Mouse (Mus musculus): ENCODE results near the gene Ntsr1.

Gene Ntsr1

DNA sequence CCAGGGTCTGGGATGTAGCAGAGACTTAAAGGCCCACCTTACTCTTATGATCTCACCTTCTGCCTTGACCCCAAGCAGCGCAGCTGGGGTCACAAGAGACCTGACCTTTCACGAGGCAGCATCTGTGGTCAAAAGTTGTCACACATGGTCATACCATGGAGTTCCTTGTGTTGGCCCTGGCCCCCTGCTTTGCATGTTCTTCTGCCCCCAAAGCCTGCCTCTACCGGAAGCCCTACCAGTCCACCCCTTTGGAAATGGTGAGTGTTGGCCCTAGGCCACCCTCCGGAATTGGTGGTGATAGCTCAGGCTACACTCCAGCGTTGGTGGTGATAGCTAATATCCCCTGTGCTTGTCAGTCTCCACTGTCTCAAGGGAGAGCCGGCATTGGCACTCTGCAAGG is 63.5 kb downstream of the Ntsr1 start:
- no peak for DNase-seq

DNA sequence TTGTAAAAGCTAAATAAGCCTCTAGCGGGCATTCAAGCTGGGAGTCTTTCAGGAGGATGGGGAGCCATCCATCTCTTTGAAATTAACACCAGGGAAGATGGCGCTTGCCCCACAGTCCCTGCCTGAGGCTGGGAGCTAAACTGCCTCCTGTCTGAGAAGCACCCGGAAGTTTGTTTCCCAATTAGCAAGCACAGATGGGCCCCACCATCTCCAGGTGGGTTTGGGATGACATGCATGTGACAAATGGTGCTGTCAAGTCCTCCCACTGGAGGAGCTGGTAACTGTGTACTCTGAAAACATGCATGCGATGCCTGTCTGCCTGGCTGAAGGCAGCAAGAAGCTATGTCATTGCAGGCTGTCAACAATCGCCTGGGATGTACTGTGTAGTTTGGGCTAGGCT is 64.1 kb downstream of the Ntsr1 start:
- DNase-seq, result no peak

DNA sequence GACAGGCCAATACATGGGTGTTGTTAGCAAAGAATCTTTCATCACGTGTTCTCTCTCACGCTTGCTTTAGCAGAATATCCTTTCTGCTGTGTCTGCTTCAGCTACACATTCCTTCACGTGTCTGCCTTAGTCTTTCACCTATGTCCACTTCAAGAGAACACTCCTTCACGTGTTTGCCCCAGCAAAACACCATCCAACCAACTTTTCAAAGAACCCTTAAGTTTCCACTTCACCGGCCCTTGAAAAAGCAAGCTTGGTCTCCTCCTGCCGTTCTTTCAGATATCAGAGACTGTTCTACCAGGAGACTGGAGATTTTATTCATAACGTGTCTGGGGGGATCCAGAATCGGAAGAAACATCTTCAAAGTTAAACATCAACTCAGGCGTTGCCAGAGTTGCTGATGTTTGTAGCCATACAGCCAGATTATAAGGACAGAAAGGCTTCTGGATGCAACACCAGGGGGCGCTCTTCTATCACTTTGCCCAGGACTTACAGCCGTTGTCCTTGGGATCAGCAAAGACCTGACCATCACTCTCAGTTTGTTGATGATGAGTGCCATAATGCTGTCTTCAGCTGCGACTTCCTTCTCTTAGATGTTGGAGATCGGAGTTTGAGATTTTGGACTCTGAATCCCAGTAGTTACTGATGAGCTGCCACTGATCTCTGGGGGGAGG is 66.6 kb downstream of the Ntsr1 start:
- DNase-seq, result no peak

DNA sequence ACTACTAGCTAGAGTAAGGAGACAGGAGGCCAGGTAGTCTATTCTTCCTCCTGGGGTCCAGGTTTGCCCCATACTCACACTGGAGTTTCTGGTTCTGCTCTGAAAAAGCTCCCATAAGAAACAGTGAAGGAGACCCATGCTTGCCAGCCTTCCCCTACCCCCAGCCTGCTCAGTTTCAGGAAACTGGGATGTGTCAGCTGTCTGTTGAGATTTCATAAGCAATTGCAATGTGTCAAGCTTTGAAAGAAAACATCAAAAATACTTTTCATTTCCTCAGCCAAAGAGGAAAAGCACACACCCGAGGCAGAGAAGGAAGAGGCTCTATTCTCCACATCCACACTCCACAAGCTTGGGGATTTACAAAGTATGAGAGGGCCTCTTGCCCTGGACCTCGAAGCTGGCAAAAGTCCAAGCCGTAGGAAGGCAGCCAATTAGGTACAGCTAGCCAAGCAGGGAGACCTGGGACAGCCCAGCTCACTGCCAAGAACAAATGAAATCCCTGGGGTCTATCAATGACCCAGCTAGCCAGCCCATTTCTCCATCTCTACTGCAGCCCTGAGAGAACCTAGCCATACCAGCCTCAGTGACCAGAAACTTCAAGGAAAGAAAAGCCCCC is 69.4 kb downstream of the Ntsr1 start:
- DNase-seq, result no peak

DNA sequence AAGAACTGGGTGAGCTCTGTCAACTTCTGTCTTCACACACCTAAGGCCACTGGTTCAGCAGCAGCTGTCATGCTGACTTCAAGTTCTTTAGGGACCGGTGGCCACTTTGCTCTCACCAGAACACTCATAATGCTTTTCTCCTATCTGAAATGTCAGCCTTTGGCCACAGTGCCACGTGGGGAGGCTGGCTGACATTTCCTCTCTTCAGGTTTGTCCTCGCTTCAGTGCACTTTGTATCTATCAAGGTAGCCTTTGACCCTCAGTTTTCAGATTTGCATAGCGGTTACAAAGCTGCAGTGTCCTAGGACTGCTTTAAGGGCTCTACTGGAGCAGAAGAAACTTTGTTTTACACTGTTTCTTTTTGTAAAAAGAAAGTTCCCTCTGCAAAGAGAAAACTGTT is 76.7 kb downstream of the Ntsr1 start:
- DNase-seq, result no peak

DNA sequence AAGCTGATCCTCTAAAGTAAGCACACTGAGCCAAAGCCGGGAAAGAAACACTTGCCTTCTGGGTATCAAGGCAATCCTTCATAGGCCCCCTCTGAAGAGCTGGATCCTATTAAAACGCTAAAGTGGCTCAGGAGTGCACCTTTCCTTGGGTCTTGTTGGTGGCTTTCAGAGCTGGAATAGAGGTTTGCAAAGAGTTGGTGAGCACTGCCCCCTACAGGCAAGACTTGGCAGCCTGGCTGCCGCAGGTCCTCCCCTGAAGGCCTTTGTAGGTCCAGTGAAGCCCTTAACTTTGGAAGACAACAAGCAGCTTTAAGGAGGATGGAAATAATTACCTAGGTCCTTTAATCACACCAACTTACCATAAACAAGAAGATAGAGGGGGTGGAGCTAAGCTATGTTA is 78.9 kb downstream of the Ntsr1 start:
- no peak for DNase-seq

DNA sequence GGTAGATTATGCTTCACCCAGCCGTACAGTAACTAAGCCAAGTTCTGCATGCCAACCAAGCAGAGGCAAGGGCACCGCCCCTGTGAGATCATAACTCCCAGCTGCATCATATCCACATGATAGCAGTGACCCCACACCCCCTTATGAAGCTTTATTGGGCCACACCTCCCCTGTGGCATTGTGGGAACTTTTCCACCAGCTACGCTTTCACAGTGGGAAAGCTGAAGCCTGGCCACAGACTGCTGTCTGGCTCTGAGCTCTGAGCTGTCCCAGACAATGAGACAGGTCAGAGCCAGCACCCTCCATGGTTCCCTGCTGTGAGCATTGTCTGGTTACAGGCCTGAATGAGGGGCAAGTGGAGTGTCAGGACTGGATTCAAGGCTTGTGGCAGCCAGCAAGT is 81.2 kb downstream of the Ntsr1 start, which contains the start of gene Mrgbp:
Gene Mrgbp (plus strand): TSS at position 303 of the 400 bp plus-strand sequence.
- no peak for DNase-seq

DNA sequence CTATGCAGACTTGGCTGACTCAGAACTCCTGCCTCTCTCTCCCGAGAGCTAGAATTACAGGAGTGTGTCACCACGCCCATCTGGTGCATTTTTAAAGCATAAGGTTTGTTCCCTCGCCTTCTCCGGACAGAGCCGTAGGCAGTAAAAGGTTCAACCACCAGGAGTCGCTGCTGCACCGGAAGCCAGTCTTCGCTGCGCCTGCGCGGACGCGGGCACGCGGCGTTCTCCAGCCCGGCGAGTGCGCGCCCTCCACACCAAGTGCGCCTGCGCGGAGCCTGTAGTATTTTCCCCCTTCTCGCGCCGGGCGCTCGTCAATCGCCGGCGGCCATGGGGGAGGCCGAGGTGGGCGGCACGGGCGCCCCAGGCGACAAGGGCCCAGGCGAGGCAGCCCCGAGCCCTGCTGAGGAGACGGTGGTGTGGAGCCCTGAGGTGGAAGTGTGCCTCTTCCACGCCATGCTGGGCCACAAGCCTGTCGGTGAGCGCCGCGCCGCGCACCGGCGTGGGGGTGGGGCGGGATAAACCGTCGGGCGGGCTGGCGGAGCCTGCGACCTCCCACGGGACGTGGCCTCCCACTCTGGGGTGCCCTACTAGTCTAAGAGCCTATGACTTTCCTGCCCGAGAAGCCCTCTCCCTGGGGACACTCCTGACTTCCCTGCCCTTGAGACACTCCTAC is 82.8 kb downstream of the Ntsr1 start:
- peak; percentile 90 to 92 for DNase-seq

DNA sequence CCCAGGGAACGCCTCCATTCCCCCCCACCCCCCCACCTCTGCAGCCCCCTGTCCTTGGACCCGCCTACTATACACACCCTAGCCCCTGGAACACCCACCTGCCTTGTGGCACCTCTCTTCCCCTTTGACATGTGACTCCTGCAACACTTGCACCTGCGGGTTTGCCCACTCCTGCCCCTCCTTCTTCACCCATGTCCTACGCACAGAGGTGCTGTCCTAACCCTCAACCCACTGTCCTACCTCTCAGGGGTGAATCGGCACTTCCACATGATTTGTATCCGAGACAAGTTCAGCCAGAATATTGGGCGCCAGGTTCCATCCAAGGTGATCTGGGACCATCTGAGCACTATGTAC is 83.4 kb downstream of the Ntsr1 start:
- DNase-seq, result peak; percentile 33 to 55

DNA sequence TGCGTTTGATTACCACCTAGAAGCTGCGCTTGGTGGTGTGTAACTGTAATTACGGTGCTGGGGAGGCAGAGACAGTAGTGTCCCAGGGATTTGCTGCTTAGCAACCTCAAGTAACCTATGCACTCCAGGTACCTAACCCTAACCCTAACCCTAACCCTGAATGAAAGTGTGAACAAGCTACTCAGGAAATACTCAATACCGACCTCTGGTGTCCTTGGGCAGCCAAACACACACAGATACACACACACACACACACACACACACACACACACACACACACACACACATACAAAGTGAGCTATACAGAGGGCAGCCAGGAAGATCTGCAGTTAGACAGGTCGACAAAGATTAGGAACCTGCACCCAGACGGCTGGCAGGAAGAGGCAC is 89.0 kb downstream of the Ntsr1 start:
- no peak for DNase-seq

DNA sequence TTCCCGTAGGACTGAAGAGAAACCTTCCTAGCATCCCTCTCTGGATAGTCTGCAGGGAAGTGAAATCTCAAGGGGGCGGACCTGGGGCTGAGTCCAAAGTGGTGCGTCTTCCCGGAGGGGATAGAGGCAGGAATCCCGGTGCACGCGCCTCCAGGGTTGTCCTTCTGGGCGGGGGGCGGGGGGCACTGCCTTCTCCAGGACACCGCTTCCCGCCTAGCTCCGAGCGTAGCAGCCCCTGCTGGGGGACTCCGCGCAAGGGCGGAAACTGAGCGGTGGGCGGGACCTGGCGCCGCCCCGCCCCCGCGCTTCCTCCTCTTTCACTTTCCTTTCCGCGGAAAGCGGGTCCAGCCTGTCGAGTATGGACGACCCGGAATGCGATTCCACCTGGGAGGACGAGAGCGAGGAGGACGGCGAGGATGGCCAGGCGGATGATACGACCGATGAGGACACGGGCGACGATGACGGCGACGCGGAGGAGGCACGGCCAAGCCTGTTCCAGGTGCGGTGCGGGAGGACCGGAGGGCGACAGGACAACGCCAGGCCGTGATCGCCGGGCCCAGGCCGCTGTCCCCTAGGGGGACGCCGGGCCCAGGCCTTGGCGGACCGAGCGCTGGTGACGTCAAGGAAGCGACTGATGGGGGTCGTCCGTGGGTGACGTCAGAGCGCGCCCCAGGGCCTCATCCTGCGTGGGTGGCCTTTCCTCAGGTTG is 89.5 kb downstream of the Ntsr1 start, which contains the start of gene Ogfr:
Gene Ogfr (plus strand): TSS at position 123 of the 709 bp plus-strand sequence.
- peak; percentile 77 to 78 for DNase-seq

All from thymus, adult 18-20 months (tissue).